Mouse (Mus musculus) forebrain, embryonic 14.5 days (tissue): ENCODE results near the gene Tef. TPM values are rescaled to one million over a fixed set of nuclear protein-coding genes. Genes with fewer than 3 reads are reported as not detected.

ENCODE experiments used
- ATAC-seq: fragments of 200-750 bp; cut with Nextera tagmentation; 2 replicates; pipeline ENCODE4 v1.8.0; 2017; ENCODE audit warnings: mild to moderate bottlenecking, moderate library complexity
- DNase-seq: peaks from one replicate; pipeline ENCODE4 v3.0.0-alpha.2; 2015; ENCODE audit warnings: low spot score
- H3K27ac ChIP-seq: fragments of 300-500 bp; sonication (generic); 2 replicates; pipeline ENCODE4 v1.5.1; 2014; ENCODE audit warnings: low read depth, mild to moderate bottlenecking, control low read depth, low read length, moderate library complexity
- H3K27me3 ChIP-seq: fragments of 300-500 bp; sonication (generic); replicated peaks from 2 replicates; pipeline ENCODE4 v1.6.1; 2014; ENCODE audit warnings: low read length, control low read depth, mixed read lengths; ENCODE audit not compliant: control insufficient read depth, insufficient read depth
- H3K36me3 ChIP-seq: fragments of 300-500 bp; sonication (generic); 2 replicates; pipeline ENCODE4 v1.6.1; 2014; ENCODE audit warnings: low read length, control low read depth; ENCODE audit not compliant: control insufficient read depth, insufficient read depth
- H3K4me1 ChIP-seq: fragments of 300-500 bp; sonication (generic); 2 replicates; pipeline ENCODE4 v1.6.1; 2014; ENCODE audit warnings: antibody characterized with exemption, low read length, control low read depth; ENCODE audit not compliant: control insufficient read depth, insufficient read depth
- H3K4me2 ChIP-seq: fragments of 300-500 bp; sonication (generic); 2 replicates; pipeline ENCODE4 v1.6.1; 2014; ENCODE audit warnings: mild to moderate bottlenecking, control low read depth, low read length
- H3K4me3 ChIP-seq: fragments of 300-500 bp; sonication (generic); 2 replicates; pipeline ENCODE4 v1.5.1; 2014; ENCODE audit warnings: low read depth, low read length, control low read depth
- H3K9ac ChIP-seq: fragments of 300-500 bp; sonication (generic); 2 replicates; pipeline ENCODE4 v1.6.1; 2014; ENCODE audit warnings: mild to moderate bottlenecking, low read length, control low read depth, moderate library complexity
- H3K9me3 ChIP-seq: fragments of 300-500 bp; sonication (generic); replicated peaks from 2 replicates; pipeline ENCODE4 v1.6.1; 2016; ENCODE audit warnings: low read length, control low read depth, mixed read lengths; ENCODE audit not compliant: control insufficient read depth
- WGBS: fragments of 180-500 bp; shearing (Covaris S2); extraction: QIAGEN DNeasy Blood & Tissue Kit; methylation state at CpG from one replicate; pipeline ENCODE4 v1.1.7; 2014; 5-methylcytosine and 5-hydroxymethylcytosine counted together
- polyA plus RNA-seq: library from polyadenylated mRNA; unstranded; fragments of >200 nt; fragmentation: Nextera tagmentation; extraction: Ambion mirVana; gene quantifications from 2 replicates; pipeline ENCODE4 v1.2.1, GENCODE M21; 2014

The Tef gene
- polyA plus RNA-seq, 1 experiment from 2014 or later, result 15.1 TPM

- ATAC-seq (no peak), DNase-seq (no peak)
- Histone ChIP-seq H3K4me1 (no peaks in the 10 kb centered on the region), H3K4me3 (no peak overlapping the region), H3K4me2 (no peak overlapping the region), H3K9ac (no peak overlapping the region), H3K36me3 (peaks cover 37% of the 10 kb centered on the region), H3K27ac (no peak overlapping the region), H3K9me3 (no peaks in the 10 kb centered on the region), H3K27me3 (no peaks in the 10 kb centered on the region)
- WGBS, result 75% methylated on average over 2 of the region's 2 CpGs
Observed at GRCm38 (mm10) chr15:81829208-81829580, 27.0 kb downstream of the Tef start.

GRCm38 (mm10) chr15:81830530-81830929 lies 28.3 kb downstream of the Tef start:
- no peak overlapping the region for H3K27ac ChIP-seq
- H3K4me3 ChIP-seq, result no peak overlapping the region
- no peaks in the 10 kb centered on the region for H3K9me3 ChIP-seq
- ATAC-seq (no peak), DNase-seq (no peak)
- no peak overlapping the region for H3K9ac ChIP-seq
- H3K4me2 ChIP-seq, result no peak overlapping the region
- no peaks in the 10 kb centered on the region for H3K27me3 ChIP-seq
- H3K4me1 ChIP-seq, result no peaks in the 10 kb centered on the region
- peaks cover 23% of the 10 kb centered on the region for H3K36me3 ChIP-seq
- 95% methylated on average over 4 of the region's 4 CpGs for WGBS

GRCm38 (mm10) chr15:81831136-81831825 lies 29.1 kb downstream of the Tef start:
- ATAC-seq (peak; percentile 88), DNase-seq (peak; percentile 93)
- H3K4me3 ChIP-seq, result no peak overlapping the region
- H3K36me3 ChIP-seq, result peaks cover 17% of the 10 kb centered on the region
- 0 out of 2 replicates have a peak overlapping the region, but pooled peaks have one; percentile 21 for H3K27ac ChIP-seq
- H3K9ac ChIP-seq, result no peak overlapping the region
- WGBS, result 19% methylated on average over 24 of the region's 24 CpGs
- H3K9me3 ChIP-seq, result no peaks in the 10 kb centered on the region
- no peaks in the 10 kb centered on the region for H3K4me1 ChIP-seq
- 0 out of 2 replicates have a peak overlapping the region, but pooled peaks have one; percentile 14 for H3K4me2 ChIP-seq
- no peaks in the 10 kb centered on the region for H3K27me3 ChIP-seq

GRCm38 (mm10) chr15:81832219-81832618 lies 30.0 kb downstream of the Tef start:
- WGBS, result 87% methylated on average over 3 of the region's 3 CpGs
- Histone ChIP-seq H3K36me3 (peaks cover 11% of the 10 kb centered on the region), H3K9me3 (no peaks in the 10 kb centered on the region), H3K9ac (no peak overlapping the region), H3K4me1 (no peaks in the 10 kb centered on the region), H3K4me2 (no peak overlapping the region), H3K27me3 (no peaks in the 10 kb centered on the region), H3K4me3 (no peak overlapping the region), H3K27ac (no peak overlapping the region)
- ATAC-seq, result no peak
- DNase-seq, result no peak

GRCm38 (mm10) chr15:81833481-81833880 lies 31.3 kb downstream of the Tef start:
- no peak overlapping the region for H3K4me3 ChIP-seq
- no peaks in the 10 kb centered on the region for H3K9me3 ChIP-seq
- no peak for ATAC-seq
- H3K4me2 ChIP-seq, result no peak overlapping the region
- H3K36me3 ChIP-seq, result peaks cover 3% of the 10 kb centered on the region; the same call in 1 of the 2 replicates
- no peaks in the 10 kb centered on the region for H3K4me1 ChIP-seq
- no peaks in the 10 kb centered on the region for H3K27me3 ChIP-seq
- no peak overlapping the region for H3K9ac ChIP-seq
- DNase-seq, result no peak
- 85% methylated on average over 4 of the region's 4 CpGs for WGBS
- H3K27ac ChIP-seq, result no peak overlapping the region

GRCm38 (mm10) chr15:81834171-81834841 lies 32.1 kb downstream of the Tef start:
- ATAC-seq (no peak), DNase-seq (no peak)
- H3K4me3 ChIP-seq, result no peak overlapping the region
- no peaks in the 10 kb centered on the region for H3K27me3 ChIP-seq
- H3K27ac ChIP-seq, result no peak overlapping the region
- H3K4me2 ChIP-seq, result no peak overlapping the region
- H3K36me3 ChIP-seq, result no peaks in the 10 kb centered on the region
- no peaks in the 10 kb centered on the region for H3K9me3 ChIP-seq
- H3K4me1 ChIP-seq, result no peaks in the 10 kb centered on the region
- 69% methylated on average over 3 of the region's 3 CpGs for WGBS
- no peak overlapping the region for H3K9ac ChIP-seq

GRCm38 (mm10) chr15:81835007-81835880 lies 33.0 kb downstream of the Tef start:
- Histone ChIP-seq H3K4me3 (no peak overlapping the region), H3K4me2 (no peak overlapping the region), H3K27ac (no peak overlapping the region), H3K27me3 (no peaks in the 10 kb centered on the region), H3K4me1 (peaks cover 4% of the 10 kb centered on the region; the same call in 1 of the 2 replicates), H3K9me3 (no peaks in the 10 kb centered on the region), H3K36me3 (no peaks in the 10 kb centered on the region), H3K9ac (no peak overlapping the region)
- 82% methylated on average over 10 of the region's 10 CpGs for WGBS
- DNase-seq (no peak), ATAC-seq (no peak)

- WGBS, result under 1% methylated on average over 23 of the region's 33 CpGs
- no peak overlapping the region for H3K27ac ChIP-seq
- DNase-seq, result peak; percentile 57
Observed at GRCm38 (mm10) chr15:81836124-81836821, 34.1 kb downstream of the Tef start.

More at GRCm38 (mm10) chr15:81836124-81836821, 34.1 kb downstream of the Tef start:
- Histone ChIP-seq H3K4me1 (peaks cover 4% of the 10 kb centered on the region; the same call in 1 of the 2 replicates), H3K4me2 (peak overlapping the region; percentile 41), H3K9ac (peak overlapping the region; percentile 43; the same call in 1 of the 2 replicates), H3K9me3 (no peaks in the 10 kb centered on the region), H3K4me3 (peak overlapping the region; percentile 19), H3K27me3 (no peaks in the 10 kb centered on the region), H3K36me3 (no peaks in the 10 kb centered on the region)
- ATAC-seq, result peak; percentile 56
